Mouse (Mus musculus) left cerebral cortex, postnatal 10 days (tissue): ENCODE data around the gene Sox6. TPM values are rescaled to one million over a fixed set of nuclear protein-coding genes. Genes with fewer than 3 reads are reported as not detected.

Experiments used
- DNase-seq, 2 experiments: peaks; one replicate each; pipeline ENCODE4 v3.0.0; 2021 to 2022; ENCODE audit warnings: low spot score in 2 of 2, mixed read lengths in 1 of 2; ENCODE audit errors: extremely low spot score in 1 of 2
- intact Hi-C: fragments of 180-260 bp; cut with DNase I; formaldehyde crosslinking; loops from one replicate; pipeline ENCODE4 v1.15.1; 2025
- total RNA-seq, 2 experiments: library from RNA; stranded (reverse); gene quantifications; 2 replicates each; pipeline ENCODE4 v1.2.3; 2021

The Sox6 gene
- total RNA-seq, 2 experiments from 2014 or later, result 40.7 to 45.6 TPM

GRCm38 (mm10) chr7:115789116-115789823 is 249.3 kb downstream of the Sox6 start:
- DNase-seq, result no peak
- intact Hi-C loops, result no loop called here

- no peak for DNase-seq
- intact Hi-C loops, result no loop called here
These were observed 254.3 kb downstream of the Sox6 start for GRCm38 (mm10) chr7:115783982-115784917.

- no peak for DNase-seq
- intact Hi-C loops, result no loop called here
These were observed 258.4 kb downstream of the Sox6 start for GRCm38 (mm10) chr7:115780148-115780547.

GRCm38 (mm10) chr7:115779544-115779943 is 259.1 kb downstream of the Sox6 start:
- no peak for DNase-seq
- intact Hi-C loops, result no loop called here

GRCm38 (mm10) chr7:115776736-115777135 is 261.9 kb downstream of the Sox6 start:
- intact Hi-C loops, result no loop called here

GRCm38 (mm10) chr7:115776324-115776723 is 262.3 kb downstream of the Sox6 start:
- intact Hi-C loops, result no loop called here

More at GRCm38 (mm10) chr7:115776736-115777135, 261.9 kb downstream of the Sox6 start:
- DNase-seq, result no peak

GRCm38 (mm10) chr7:115766316-115766715 is 272.3 kb downstream of the Sox6 start:
- intact Hi-C loops, result no loop called here
- DNase-seq, result no peak

More at GRCm38 (mm10) chr7:115776324-115776723, 262.3 kb downstream of the Sox6 start:
- DNase-seq, result no peak

GRCm38 (mm10) chr7:115763851-115764250 is 274.7 kb downstream of the Sox6 start:
- DNase-seq, result no peak
- intact Hi-C loops, result no loop called here

GRCm38 (mm10) chr7:115758172-115758571 is 280.4 kb downstream of the Sox6 start:
- DNase-seq, result no peak
- intact Hi-C loops, result loop anchor here (10.0 kb wide), 1 partner anchor 277 kb away; the partner anchor contains the start of genes 1110004F10Rik and Sox6

- no peak for DNase-seq
- intact Hi-C loops, result loop anchor here (10.0 kb wide), 1 partner anchor 280 kb away; the partner anchor contains the start of genes 1110004F10Rik and Sox6
These were observed 283.3 kb downstream of the Sox6 start for GRCm38 (mm10) chr7:115755272-115755671.

- no peak for DNase-seq
- intact Hi-C loops, result loop anchor here (10.0 kb wide), 1 partner anchor 281 kb away; the partner anchor contains the start of genes 1110004F10Rik and Sox6
These were observed 284.4 kb downstream of the Sox6 start for GRCm38 (mm10) chr7:115754216-115754615.

GRCm38 (mm10) chr7:115752121-115752634 is 286.4 kb downstream of the Sox6 start:
- no peak for DNase-seq
- intact Hi-C loops, result loop anchor here (10.0 kb wide), 1 partner anchor 283 kb away; the partner anchor contains the start of genes 1110004F10Rik and Sox6

- no peak for DNase-seq
- intact Hi-C loops, result loop anchor here (10.0 kb wide), 1 partner anchor 284 kb away; the partner anchor contains the start of genes 1110004F10Rik and Sox6
These were observed 287.5 kb downstream of the Sox6 start for GRCm38 (mm10) chr7:115751083-115751482.

GRCm38 (mm10) chr7:115750275-115750825 is 288.2 kb downstream of the Sox6 start:
- no peak for DNase-seq
- intact Hi-C loops, result loop anchor here (10.0 kb wide), 1 partner anchor 284 kb away; the partner anchor contains the start of genes 1110004F10Rik and Sox6

- intact Hi-C loops, result no loop called here
- DNase-seq, result no peak
These were observed 291.1 kb downstream of the Sox6 start for GRCm38 (mm10) chr7:115747541-115747940.

GRCm38 (mm10) chr7:115745672-115746253 is 292.8 kb downstream of the Sox6 start:
- intact Hi-C loops, result no loop called here
- no peak for DNase-seq

- peak in 1 of 2 experiments; percentile 28 for DNase-seq
- intact Hi-C loops, result no loop called here
These were observed 304.5 kb downstream of the Sox6 start for GRCm38 (mm10) chr7:115734137-115734536.

GRCm38 (mm10) chr7:115732824-115733223 is 305.8 kb downstream of the Sox6 start:
- intact Hi-C loops, result no loop called here

More at GRCm38 (mm10) chr7:115732824-115733223, 305.8 kb downstream of the Sox6 start:
- no peak for DNase-seq
